Mouse (Mus musculus) hindbrain, embryonic 14.5 days (tissue): ENCODE results near the gene Lmna. TPM values are rescaled to one million over a fixed set of nuclear protein-coding genes. Genes with fewer than 3 reads are reported as not detected.
A peak's percentile ranks its signal among the peaks of the same experiment; 100 is the strongest.

ENCODE experiments used
- ATAC-seq: fragments of 200-750 bp; cut with Nextera tagmentation; 2 replicates; pipeline ENCODE4 v1.8.0; 2017; ENCODE audit warnings: moderate number of reproducible peaks, mild to moderate bottlenecking, moderate TSS enrichment, moderate library complexity; ENCODE audit not compliant: low FRiP score
- DNase-seq: peaks from one replicate; pipeline ENCODE4 v3.0.0-alpha.2; 2015; ENCODE audit warnings: low spot score
- H3K27ac ChIP-seq: fragments of 300-500 bp; sonication (generic); 2 replicates; pipeline ENCODE4 v1.5.1; 2014; ENCODE audit warnings: mild to moderate bottlenecking, moderate library complexity
- H3K27me3 ChIP-seq: fragments of 300-500 bp; sonication (generic); 2 replicates; pipeline ENCODE4 v1.6.1; 2014; ENCODE audit warnings: mild to moderate bottlenecking, low read length, mixed read lengths; ENCODE audit not compliant: control insufficient read depth, insufficient read depth
- H3K36me3 ChIP-seq: fragments of 300-500 bp; sonication (generic); replicated peaks from 2 replicates; pipeline ENCODE4 v1.6.1; 2014; ENCODE audit not compliant: control insufficient read depth, insufficient read depth
- H3K4me1 ChIP-seq: fragments of 300-500 bp; sonication (generic); replicated peaks from 2 replicates; pipeline ENCODE4 v1.6.1; 2014; ENCODE audit warnings: antibody characterized with exemption, low read length, mixed read lengths; ENCODE audit not compliant: control insufficient read depth, insufficient read depth
- H3K4me2 ChIP-seq: fragments of 300-500 bp; sonication (generic); replicated peaks from 2 replicates; pipeline ENCODE4 v1.6.1; 2014; ENCODE audit warnings: mild to moderate bottlenecking, moderate library complexity
- H3K4me3 ChIP-seq: fragments of 300-500 bp; sonication (generic); replicated peaks from 2 replicates; pipeline ENCODE4 v1.5.1; 2014; ENCODE audit warnings: mild to moderate bottlenecking, low read length
- H3K9ac ChIP-seq: fragments of 300-500 bp; sonication (generic); 2 replicates; pipeline ENCODE4 v1.6.1; 2014
- H3K9me3 ChIP-seq: fragments of 300-500 bp; sonication (generic); 2 replicates; pipeline ENCODE4 v1.6.1; 2016; ENCODE audit warnings: low read length; ENCODE audit not compliant: control insufficient read depth
- WGBS: fragments of 180-500 bp; shearing (Covaris S2); extraction: QIAGEN DNeasy Blood & Tissue Kit; methylation state at CpG from one replicate; pipeline ENCODE4 v1.1.7; 2014; 5-methylcytosine and 5-hydroxymethylcytosine counted together
- microRNA counts: library from miRNA; unstranded; fragments of <30 nt; microRNA quantifications from one replicate; lab custom pipeline; 2016
- microRNA-seq: library from miRNA; unstranded; fragments of <30 nt; microRNA quantifications from one replicate; pipeline ENCODE4, GENCODE M21; 2016
- polyA plus RNA-seq: library from polyadenylated mRNA; unstranded; fragments of >200 nt; fragmentation: Nextera tagmentation; extraction: Ambion mirVana; gene quantifications from 2 replicates; pipeline ENCODE4 v1.2.1, GENCODE M21; 2014

Lmna gene
- polyA plus RNA-seq, 1 experiment from 2014 or later: 44.3 TPM

DNA sequence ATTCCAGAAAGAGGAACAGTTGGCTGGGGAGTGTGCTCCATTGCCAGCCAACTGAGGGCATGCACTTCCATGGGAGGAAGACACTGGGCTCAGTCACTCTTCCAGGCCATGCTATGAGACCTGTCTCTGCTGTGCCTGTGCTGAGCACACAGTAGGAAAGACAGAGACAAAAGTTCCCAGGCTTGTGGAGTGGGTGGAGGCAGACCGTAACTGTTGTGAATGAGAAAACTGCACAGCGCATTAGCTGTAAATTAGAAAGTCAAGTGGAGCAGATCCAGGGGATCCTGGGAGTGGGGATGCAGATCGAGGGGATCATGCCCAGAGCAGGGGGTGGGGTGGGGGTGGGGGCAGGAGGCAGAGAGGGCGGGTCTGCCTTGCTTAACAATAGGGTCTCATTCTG, 70.2 kb downstream of the Lmna start:
- DNase-seq: no peak
- 39% methylated on average over 4 of the region's 4 CpGs for WGBS
- no peak overlapping the region for H3K4me3 ChIP-seq
- no peaks in the 10 kb centered on the region for H3K9me3 ChIP-seq
- no peak overlapping the region for H3K9ac ChIP-seq
- H3K4me2 ChIP-seq: no peak overlapping the region
- no peak overlapping the region for H3K27ac ChIP-seq
- H3K4me1 ChIP-seq: no peaks in the 10 kb centered on the region; the same call in 1 of the 2 replicates
- H3K36me3 ChIP-seq: peaks cover 75% of the 10 kb centered on the region
- no peak for ATAC-seq
- H3K27me3 ChIP-seq: no peaks in the 10 kb centered on the region

DNA sequence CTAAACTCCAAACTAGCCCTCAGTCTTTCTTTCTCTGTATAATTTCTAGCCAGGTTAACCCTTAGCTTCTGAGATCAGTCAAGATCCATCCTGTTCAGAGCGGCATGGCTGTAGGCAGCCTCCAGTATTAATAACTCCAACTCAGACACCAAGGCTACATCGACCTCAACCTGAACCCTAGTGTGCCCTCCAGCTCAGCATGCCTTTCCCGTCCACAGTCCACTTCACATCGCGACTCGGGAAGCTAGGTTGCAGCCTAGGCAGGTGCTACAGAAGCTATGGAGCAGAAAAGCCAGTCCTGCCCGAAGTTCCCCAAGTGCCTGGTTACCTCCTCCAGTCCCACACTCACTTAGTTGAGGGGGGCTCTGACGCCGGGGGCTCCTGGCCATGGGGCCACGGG, 72.3 kb downstream of the Lmna start:
- Histone ChIP-seq H3K4me2 (peak overlapping the region; percentile 40), H3K27ac (no peak overlapping the region), H3K4me3 (no peak overlapping the region), H3K9ac (no peak overlapping the region), H3K9me3 (no peaks in the 10 kb centered on the region), H3K27me3 (no peaks in the 10 kb centered on the region), H3K4me1 (no peaks in the 10 kb centered on the region; the same call in 1 of the 2 replicates), H3K36me3 (peaks cover 70% of the 10 kb centered on the region)
- WGBS: 77% methylated on average over 10 of the region's 10 CpGs
- ATAC-seq (no peak), DNase-seq (no peak)

DNA sequence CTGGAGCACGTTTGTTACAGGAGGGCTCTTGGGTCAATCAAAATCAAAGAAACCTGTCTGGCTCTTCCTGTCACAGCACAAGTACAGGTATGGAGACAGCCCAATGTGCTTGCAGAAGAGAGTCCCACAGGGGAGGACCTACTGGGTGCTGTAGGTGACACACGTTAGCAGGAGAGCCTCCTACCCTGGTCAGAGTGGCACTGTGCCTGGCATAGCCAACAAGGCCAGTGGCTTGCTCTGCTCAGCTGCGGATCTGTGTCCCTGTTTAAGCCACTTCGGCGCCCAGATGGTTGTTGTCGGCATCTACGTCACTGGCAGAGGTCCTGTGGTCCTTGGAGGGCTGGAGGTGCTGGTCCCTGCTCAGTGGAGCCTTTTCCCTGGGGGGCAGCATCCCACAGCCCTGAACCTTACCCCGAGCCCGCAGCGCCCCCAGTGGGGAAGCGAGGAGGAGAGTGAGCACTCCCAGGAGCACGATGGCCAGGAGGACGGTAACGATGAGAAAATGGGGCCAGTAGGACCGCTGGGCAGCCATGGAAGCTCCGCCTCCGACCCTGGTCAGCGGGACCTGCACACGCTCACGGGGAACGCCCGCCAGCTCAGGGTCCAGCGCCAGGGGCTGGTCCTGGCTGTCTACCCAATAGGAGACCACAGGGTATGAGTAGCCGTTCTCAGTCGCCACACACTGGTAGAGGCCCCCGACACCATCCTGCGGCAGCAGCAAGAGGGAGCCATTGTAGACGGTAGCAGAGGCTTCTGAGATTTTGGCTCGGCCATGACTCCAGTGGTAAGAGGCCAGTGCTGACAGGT, 73.2 kb downstream of the Lmna start:
- peak overlapping the region; percentile 40 for H3K4me2 ChIP-seq
- H3K4me1 ChIP-seq: no peaks in the 10 kb centered on the region; the same call in 1 of the 2 replicates
- peaks cover 67% of the 10 kb centered on the region for H3K36me3 ChIP-seq
- WGBS: 11% methylated on average over 29 of the region's 29 CpGs
- H3K9me3 ChIP-seq: no peaks in the 10 kb centered on the region
- peak overlapping the region; percentile 14 for H3K4me3 ChIP-seq
- ATAC-seq: peak; percentile 66; the same call in 1 of the 2 replicates
- no peaks in the 10 kb centered on the region for H3K27me3 ChIP-seq
- H3K9ac ChIP-seq: peak overlapping the region; percentile 42; the same call in 1 of the 2 replicates
- DNase-seq: peak; percentile 42
- no peak overlapping the region for H3K27ac ChIP-seq

DNA sequence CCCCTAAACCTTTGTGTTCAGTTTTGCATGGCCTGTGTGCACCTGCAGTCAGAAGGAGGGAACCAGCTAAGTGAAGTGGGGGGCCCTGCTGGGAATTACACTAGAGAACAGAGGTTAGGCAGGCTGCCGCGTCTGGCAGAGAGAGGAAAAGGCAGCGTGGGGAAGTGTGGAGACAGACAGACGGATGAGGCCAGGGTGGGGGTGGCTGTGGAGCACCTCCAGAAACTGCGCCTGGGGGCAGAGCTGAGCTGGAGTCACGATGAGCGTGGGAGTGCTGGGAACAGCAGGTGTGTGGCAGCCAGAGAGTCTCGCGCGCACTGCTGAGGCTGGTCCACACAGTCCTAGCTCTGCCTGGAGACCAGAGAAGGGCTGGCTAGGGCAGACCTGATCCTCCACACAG, 74.2 kb downstream of the Lmna start:
- ATAC-seq (no peak), DNase-seq (no peak)
- Histone ChIP-seq H3K4me3 (no peak overlapping the region), H3K27me3 (no peaks in the 10 kb centered on the region), H3K4me1 (no peaks in the 10 kb centered on the region), H3K27ac (no peak overlapping the region), H3K4me2 (no peak overlapping the region), H3K9me3 (no peaks in the 10 kb centered on the region), H3K9ac (no peak overlapping the region), H3K36me3 (peaks cover 59% of the 10 kb centered on the region)
- WGBS: 62% methylated on average over 10 of the region's 10 CpGs

MicroRNAs within 50 kb of the gene (microRNA counts, 519-probe panel; counts per million panel counts)
- not detected for microRNA mmu-miR-1905 (lab: Ali Mortazavi, UCI)

Small RNA genes lying within 50 kb of the gene (microRNA-seq; reads per million reads assigned to microRNA genes)
- gene Mir1905 (not detected), gene Mir7011 (not detected)

Other genes starting within 250 kb of the Lmna start
- 0.37 TPM in 1 of 2 replicates, not detected in the other for gene Gm38392, start 222.7 kb downstream of the Lmna start, polyA plus RNA-seq
- 5.8 and 8.5 TPM in 2 replicates for gene Tsacc, start 213.0 kb downstream of the Lmna start, polyA plus RNA-seq
- gene Cct3, start 212.8 kb downstream of the Lmna start, polyA plus RNA-seq: 455 and 498 TPM in 2 replicates
- gene Glmp, start 184.9 kb downstream of the Lmna start, polyA plus RNA-seq: 72.7 and 81.3 TPM in 2 replicates
- 0.67 and 0.82 TPM in 2 replicates for gene Tmem79, start 173.8 kb downstream of the Lmna start, polyA plus RNA-seq
- gene Smg5, start 173.7 kb downstream of the Lmna start, polyA plus RNA-seq: 44.2 and 47.9 TPM in 2 replicates
- 0.94 and 1.1 TPM in 2 replicates for gene Paqr6, start 145.4 kb downstream of the Lmna start, polyA plus RNA-seq
- 0.20 TPM in 1 of 2 replicates, not detected in the other for gene Bglap3, start 137.2 kb downstream of the Lmna start, polyA plus RNA-seq
- not detected in 2 replicates for gene Bglap2, start 131.3 kb downstream of the Lmna start, polyA plus RNA-seq
- gene Bglap, start 125.5 kb downstream of the Lmna start, polyA plus RNA-seq: not detected in 2 replicates
- 26.0 and 27.4 TPM in 2 replicates for gene Pmf1, start 99.6 kb downstream of the Lmna start, polyA plus RNA-seq
- 36.4 and 42.2 TPM in 2 replicates for gene Slc25a44, start 84.8 kb downstream of the Lmna start, polyA plus RNA-seq
- gene Sema4a, start 48.8 kb downstream of the Lmna start, polyA plus RNA-seq: 21.5 and 22.9 TPM in 2 replicates
- gene Mex3a, start 22.4 kb upstream of the Lmna start, polyA plus RNA-seq: 30.8 and 31.0 TPM in 2 replicates
- gene Rab25, start 38.3 kb upstream of the Lmna start, polyA plus RNA-seq: 0.20 TPM in 1 of 2 replicates, not detected in the other
- gene Lamtor2, start 43.1 kb upstream of the Lmna start, polyA plus RNA-seq: 102 and 107 TPM in 2 replicates
- gene Ubqln4, start 43.8 kb upstream of the Lmna start, polyA plus RNA-seq: 42.9 and 53.6 TPM in 2 replicates
- 117 and 129 TPM in 2 replicates for gene Ssr2, start 65.9 kb upstream of the Lmna start, polyA plus RNA-seq
- gene Arhgef2, start 96.0 kb upstream of the Lmna start, polyA plus RNA-seq: 96.0 and 115 TPM in 2 replicates
- not detected in 2 replicates for gene Rxfp4, start 143.2 kb upstream of the Lmna start, polyA plus RNA-seq
- 79.3 and 86.7 TPM in 2 replicates for gene Khdc4, start 175.8 kb upstream of the Lmna start, polyA plus RNA-seq
- 66.4 and 66.6 TPM in 2 replicates for gene Rit1, start 206.9 kb upstream of the Lmna start, polyA plus RNA-seq